Mouse (Mus musculus): ENCODE data around the gene Whrn.

- TF ChIP-seq CTCF (IDR thresholded peaks at IDR 0.05; ENCODE audit: control insufficient read depth, insufficient read depth, insufficient replicate concordance, low read depth, low read length) (no peak), POLR2A (IDR thresholded peaks at IDR 0.05; ENCODE audit: control insufficient read depth, low read depth, low read length) (no peak)
These were observed 122.4 kb downstream of the Whrn start for GRCm38 (mm10) chr4:63373404-63373803.
